Mouse (Mus musculus) adipocyte (in vitro differentiated cells): Measurements from ENCODE around the gene Tsc1.

Experiments used
- DNase-seq: peaks from one replicate; pipeline ENCODE4 v3.0.0-alpha.2; 2016; ENCODE audit warnings: low spot score

The Tsc1 gene

GRCm38 (mm10) chr2:28737112-28737511, 96.1 kb downstream of the Tsc1 start:
- DNase-seq, result no peak

- no peak for DNase-seq
Observed at GRCm38 (mm10) chr2:28740159-28740558, 99.1 kb downstream of the Tsc1 start.
